Mouse (Mus musculus) spleen, adult 2 months (tissue): ENCODE results near the gene Cfap298. TPM values are rescaled to one million over a fixed set of nuclear protein-coding genes. Genes with fewer than 3 reads are reported as not detected.
A peak's percentile ranks its signal among the peaks of the same experiment; 100 is the strongest.

Experiments
- DNase-seq, 2 experiments: peaks; one replicate each; pipeline versions ENCODE4 v3.0.0 to v3.0.0-alpha.2; 2012 to 2021; ENCODE audit warnings: low spot score in 2 of 2, low read depth in 1 of 2
- H3K27ac ChIP-seq: fragments of 200-500 bp; 2 replicates; pipeline ENCODE4 v1.5.1; 2012; ENCODE audit warnings: low read length, inconsistent platforms; ENCODE audit not compliant: insufficient read depth
- H3K27me3 ChIP-seq: fragments of 200-500 bp; 2 replicates; pipeline ENCODE4 v1.6.1; 2012; ENCODE audit warnings: mild to moderate bottlenecking, moderate library complexity, low read length, inconsistent platforms; ENCODE audit not compliant: control insufficient read depth, insufficient read depth
- H3K36me3 ChIP-seq: fragments of 200-500 bp; 2 replicates; pipeline ENCODE4 v1.6.1; 2012; ENCODE audit warnings: mild to moderate bottlenecking, low read length, inconsistent platforms; ENCODE audit not compliant: control insufficient read depth, insufficient read depth
- H3K4me1 ChIP-seq: fragments of 200-500 bp; 2 replicates; pipeline ENCODE4 v1.6.1; 2011; ENCODE audit warnings: inconsistent platforms; ENCODE audit not compliant: control insufficient read depth, insufficient read depth, insufficient read length
- H3K4me3 ChIP-seq: fragments of 200-500 bp; 2 replicates; pipeline ENCODE4 v1.5.1; 2011; ENCODE audit warnings: mild to moderate bottlenecking, inconsistent platforms; ENCODE audit not compliant: insufficient read depth, insufficient read length; ENCODE audit errors: extremely low read depth
- CTCF ChIP-seq: fragments of 200-500 bp; IDR thresholded peaks from 2 replicates; pipeline ENCODE4 v1.5.1; 2011; ENCODE audit warnings: mild to moderate bottlenecking, inconsistent platforms; ENCODE audit not compliant: insufficient read depth, insufficient read length, insufficient replicate concordance; ENCODE audit errors: extremely low read depth
- POLR2A ChIP-seq: fragments of 200-500 bp; IDR thresholded peaks from 2 replicates; pipeline ENCODE4 v1.6.1; 2011; ENCODE audit warnings: low read depth, low read length, inconsistent platforms
- WGBS: fragments of 180-500 bp; shearing (Covaris S2); methylation state at CpG from one replicate; pipeline ENCODE4 v1.1.7; 2018; 5-methylcytosine and 5-hydroxymethylcytosine counted together
- polyA plus RNA-seq: library from polyadenylated mRNA; depleted of rRNA; stranded (reverse); fragments of >200 nt; gene quantifications from 2 replicates; pipeline ENCODE4 v1.2.3, GENCODE M21; 2012

The Cfap298 gene
- polyA plus RNA-seq, 1 experiment: 11.7 TPM

DNA sequence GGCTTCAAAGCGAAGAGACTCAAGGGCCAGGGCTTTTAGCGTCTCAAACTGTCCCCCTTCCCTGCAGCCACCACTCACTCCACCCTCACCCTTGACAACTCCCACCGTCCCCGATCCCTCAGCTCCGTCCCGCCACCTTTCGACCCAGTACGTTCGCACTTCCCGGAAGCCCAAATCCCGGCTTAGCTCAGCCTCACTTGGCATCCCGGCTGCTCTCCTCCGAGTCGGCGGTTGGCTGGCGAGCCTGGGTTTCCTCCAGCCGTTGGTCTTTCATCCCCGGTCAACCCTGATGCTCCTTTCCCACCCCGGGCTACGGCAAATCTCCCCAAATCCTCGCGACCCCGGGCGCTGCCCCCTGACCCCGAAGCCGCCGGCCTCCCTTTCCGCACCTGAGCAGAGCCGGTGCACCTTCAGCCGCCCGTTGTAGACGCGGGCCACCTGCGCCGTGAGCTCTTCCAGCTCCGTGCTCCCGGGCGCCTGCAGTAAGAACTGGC lies 674 bp downstream of the Cfap298 start:
- H3K4me1 ChIP-seq: no peaks in the 10 kb centered on the region; the same call in 1 of the 2 replicates
- peaks cover 3% of the 10 kb centered on the region for H3K36me3 ChIP-seq
- H3K27ac ChIP-seq: peak overlapping the region; percentile 66
- no peaks in the 10 kb centered on the region for H3K27me3 ChIP-seq
- 1% methylated on average over 38 of the region's 38 CpGs for WGBS
- DNase-seq: no peak
- H3K4me3 ChIP-seq: peak overlapping the region; percentile 89
- TF ChIP-seq CTCF (no peak), POLR2A (no peak)

DNA sequence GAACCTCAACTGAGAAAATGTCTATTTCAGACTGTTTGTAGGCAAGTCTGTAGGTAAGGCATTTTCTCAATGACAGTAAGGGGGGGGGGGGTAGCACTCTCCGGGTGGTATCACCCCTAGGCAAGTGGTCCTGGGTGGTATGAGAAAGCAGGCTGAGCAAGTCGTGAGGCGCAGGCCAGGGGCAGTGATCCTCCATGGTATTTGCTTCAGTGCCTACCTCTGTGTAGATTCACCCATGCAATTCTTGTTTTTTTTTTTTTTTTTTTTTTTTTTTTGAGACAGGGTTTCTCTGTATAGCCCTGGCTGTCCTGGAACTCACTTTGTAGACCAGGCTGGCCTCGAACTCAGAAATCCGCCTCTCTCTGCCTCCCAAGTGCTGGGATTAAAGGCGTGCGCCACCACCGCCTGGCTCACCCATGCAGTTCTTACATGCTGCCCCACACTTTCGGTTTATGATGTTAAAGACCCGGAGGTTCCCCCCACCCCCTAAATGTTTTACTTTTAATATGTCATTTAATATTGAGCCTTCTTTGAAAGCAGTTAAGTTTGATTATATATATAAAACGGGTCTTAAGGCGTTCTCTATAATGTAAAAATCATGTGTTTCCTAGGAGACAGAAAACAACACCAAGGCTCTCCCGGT lies 1.3 kb downstream of the Cfap298 start:
- 29% methylated on average over 13 of the region's 13 CpGs for WGBS
- Histone ChIP-seq H3K27ac (peak overlapping the region; percentile 66; the same call in 1 of the 2 replicates), H3K4me1 (no peaks in the 10 kb centered on the region; the same call in 1 of the 2 replicates), H3K27me3 (no peaks in the 10 kb centered on the region), H3K36me3 (peaks cover 2% of the 10 kb centered on the region), H3K4me3 (peak overlapping the region; percentile 89)
- TF ChIP-seq POLR2A: no peak
- TF ChIP-seq CTCF: no peak
- DNase-seq: no peak

GRCm38 (mm10) chr16:90927446-90927845 lies 7.5 kb downstream of the Cfap298 start:
- DNase-seq: no peak
- H3K27me3 ChIP-seq: no peaks in the 10 kb centered on the region
- no peak overlapping the region for H3K4me3 ChIP-seq
- TF ChIP-seq CTCF: no peak
- no peak for TF ChIP-seq POLR2A
- WGBS: 90% methylated on average over 4 of the region's 4 CpGs
- H3K36me3 ChIP-seq: peaks cover 6% of the 10 kb centered on the region
- no peak overlapping the region for H3K27ac ChIP-seq
- no peaks in the 10 kb centered on the region for H3K4me1 ChIP-seq

DNA sequence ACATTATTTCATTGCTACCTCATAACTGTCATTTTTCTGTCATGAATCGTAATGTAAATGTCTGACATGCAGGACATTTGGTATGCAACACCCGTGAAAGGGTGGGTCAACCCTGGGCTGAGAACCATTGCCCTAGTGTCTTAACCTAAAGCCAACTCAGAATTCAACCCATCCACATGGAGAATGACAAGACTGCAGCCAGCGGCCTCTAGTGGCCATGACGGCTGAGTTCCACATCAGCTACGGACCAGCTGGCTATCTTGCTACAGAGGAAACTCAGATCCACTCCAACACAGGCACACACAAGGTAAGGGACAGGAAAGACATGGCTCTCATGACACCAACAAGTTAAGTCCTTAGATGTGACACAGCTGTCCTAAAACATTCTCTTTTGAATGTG lies 9.5 kb downstream of the Cfap298 start:
- peak in 1 of 2 experiments; percentile 20 for DNase-seq
- no peaks in the 10 kb centered on the region for H3K4me1 ChIP-seq
- WGBS: 37% methylated on average over 5 of the region's 5 CpGs
- no peak for TF ChIP-seq POLR2A
- TF ChIP-seq CTCF: peak; percentile 53; the same call in 1 of the 2 replicates
- H3K4me3 ChIP-seq: no peak overlapping the region
- peaks cover 6% of the 10 kb centered on the region for H3K36me3 ChIP-seq
- no peak overlapping the region for H3K27ac ChIP-seq
- H3K27me3 ChIP-seq: no peaks in the 10 kb centered on the region

DNA sequence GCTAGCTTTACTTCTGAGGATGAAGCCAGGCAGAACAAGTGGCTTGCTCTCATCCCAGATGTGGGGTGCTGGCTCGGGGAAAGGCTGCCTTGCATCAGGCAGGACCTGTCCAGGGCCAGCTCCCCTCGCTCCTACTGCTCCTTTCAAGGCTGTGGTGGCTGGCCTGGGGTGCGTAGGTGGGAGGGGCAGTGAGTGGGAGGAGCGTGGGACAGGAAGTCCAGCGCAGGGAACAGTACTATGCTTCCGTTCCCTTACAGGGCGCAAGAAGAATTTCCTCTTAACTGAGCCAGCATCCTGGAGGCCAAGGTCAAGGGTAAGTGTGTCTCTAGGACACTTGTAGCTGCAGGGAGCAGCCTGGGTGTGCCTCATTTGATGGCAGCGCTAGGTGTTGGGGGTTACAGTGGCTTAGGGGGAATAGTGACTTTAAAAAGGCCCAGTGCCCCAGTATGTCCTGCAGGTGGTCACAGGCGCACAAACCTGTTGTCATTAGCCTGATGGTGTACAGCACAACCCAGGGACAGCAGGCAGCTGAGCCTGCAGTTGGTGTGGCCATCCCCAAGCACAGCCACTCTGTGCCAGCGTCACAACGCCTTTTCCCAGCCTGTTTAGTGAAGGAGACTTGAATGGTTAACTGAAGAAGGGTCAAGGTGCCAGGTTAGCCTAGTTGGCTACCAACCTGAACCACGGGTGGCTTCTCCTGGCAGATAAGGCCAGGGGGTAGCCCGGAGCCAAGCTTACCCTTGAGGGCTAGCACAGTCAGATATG lies 10.1 kb downstream of the Cfap298 start:
- H3K36me3 ChIP-seq: peaks cover 6% of the 10 kb centered on the region
- no peak for TF ChIP-seq POLR2A
- TF ChIP-seq CTCF: no peak
- H3K27ac ChIP-seq: no peak overlapping the region; the same call in 1 of the 2 replicates
- no peaks in the 10 kb centered on the region for H3K27me3 ChIP-seq
- H3K4me1 ChIP-seq: no peaks in the 10 kb centered on the region
- WGBS: 88% methylated on average over 13 of the region's 13 CpGs
- no peak overlapping the region for H3K4me3 ChIP-seq
- DNase-seq: no peak

DNA sequence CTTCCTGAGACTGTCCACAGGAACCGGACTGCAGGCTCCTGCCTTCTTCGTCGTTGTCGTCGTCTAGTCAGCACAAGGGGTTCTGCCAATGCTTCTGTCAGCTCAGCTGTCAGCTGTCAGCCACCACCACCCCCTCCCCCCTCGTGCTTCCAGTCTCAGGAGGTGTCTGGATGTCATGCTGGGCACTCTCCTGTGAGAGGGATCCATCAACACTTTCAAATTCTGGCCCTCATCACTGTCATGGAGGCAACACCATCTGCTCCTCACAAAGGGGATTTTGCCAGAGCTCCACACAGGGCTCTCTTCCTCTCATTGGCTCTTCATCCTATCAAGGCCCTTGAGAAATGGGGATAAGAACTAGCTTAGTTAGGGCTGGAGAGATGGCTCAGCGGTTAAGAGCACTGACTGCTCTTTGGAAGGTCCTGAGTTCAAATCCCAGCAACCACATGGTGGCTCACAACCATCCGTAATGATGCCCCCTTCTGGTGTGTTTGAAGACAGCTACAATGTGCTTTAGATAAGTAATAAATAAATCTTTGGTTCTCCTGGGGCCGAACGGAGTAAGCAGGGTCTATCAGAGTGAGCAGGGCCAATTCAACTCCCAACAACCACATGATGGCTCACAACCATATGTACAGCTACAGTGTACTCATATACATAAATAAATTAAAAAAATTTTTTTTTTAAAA lies 13.3 kb downstream of the Cfap298 start:
- no peak for DNase-seq
- 69% methylated on average over 10 of the region's 10 CpGs for WGBS
- Histone ChIP-seq H3K4me3 (no peak overlapping the region), H3K36me3 (peaks cover 5% of the 10 kb centered on the region; the same call in 1 of the 2 replicates), H3K4me1 (no peaks in the 10 kb centered on the region), H3K27ac (no peak overlapping the region), H3K27me3 (no peaks in the 10 kb centered on the region)
- TF ChIP-seq CTCF: no peak
- no peak for TF ChIP-seq POLR2A

- WGBS: 83% methylated on average over 8 of the region's 8 CpGs
These were observed 17.8 kb downstream of the Cfap298 start for GRCm38 (mm10) chr16:90917156-90917555.

More at GRCm38 (mm10) chr16:90917156-90917555, 17.8 kb downstream of the Cfap298 start:
- Histone ChIP-seq H3K36me3 (no peaks in the 10 kb centered on the region), H3K4me3 (no peak overlapping the region), H3K27ac (no peak overlapping the region), H3K27me3 (no peaks in the 10 kb centered on the region), H3K4me1 (no peaks in the 10 kb centered on the region)
- TF ChIP-seq POLR2A: no peak
- TF ChIP-seq CTCF: no peak
- no peak for DNase-seq
